Mouse (Mus musculus) intestine, embryonic 16.5 days (tissue): ENCODE data around the gene Sox15. TPM values are rescaled to one million over a fixed set of nuclear protein-coding genes. Genes with fewer than 3 reads are reported as not detected.

Experiments
- ATAC-seq: fragments of 200-750 bp; cut with Nextera tagmentation; 2 replicates; pipeline ENCODE4 v1.8.0; 2017; ENCODE audit warnings: moderate TSS enrichment, moderate library complexity
- H3K27ac ChIP-seq: fragments of 300-500 bp; sonication (generic); 2 replicates; pipeline ENCODE4 v1.5.1; 2014; ENCODE audit warnings: mild to moderate bottlenecking, low read length
- H3K27me3 ChIP-seq: fragments of 300-500 bp; sonication (generic); replicated peaks from 2 replicates; pipeline ENCODE4 v1.6.1; 2014; ENCODE audit warnings: low read length, control low read depth, mixed read lengths; ENCODE audit not compliant: control insufficient read depth, insufficient read depth
- H3K36me3 ChIP-seq: fragments of 300-500 bp; sonication (generic); 2 replicates; pipeline ENCODE4 v1.6.1; 2014; ENCODE audit warnings: low read length, control low read depth; ENCODE audit not compliant: control insufficient read depth, insufficient read depth
- H3K4me1 ChIP-seq: fragments of 300-500 bp; sonication (generic); 2 replicates; pipeline ENCODE4 v1.6.1; 2014; ENCODE audit warnings: low read length, control low read depth, mixed read lengths; ENCODE audit not compliant: control insufficient read depth, insufficient read depth
- H3K4me2 ChIP-seq: fragments of 300-500 bp; sonication (generic); 2 replicates; pipeline ENCODE4 v1.6.1; 2014; ENCODE audit warnings: low read depth, low read length, control low read depth
- H3K4me3 ChIP-seq: fragments of 300-500 bp; sonication (generic); 2 replicates; pipeline ENCODE4 v1.5.1; 2014; ENCODE audit warnings: mild to moderate bottlenecking, low read length
- H3K9ac ChIP-seq: fragments of 300-500 bp; sonication (generic); 2 replicates; pipeline ENCODE4 v1.6.1; 2014; ENCODE audit warnings: low read depth, low read length
- H3K9me3 ChIP-seq: fragments of 300-500 bp; sonication (generic); 2 replicates; pipeline ENCODE4 v1.6.1; 2016; ENCODE audit warnings: low read length, control low read depth; ENCODE audit not compliant: control insufficient read depth
- WGBS: fragments of 180-500 bp; shearing (Covaris S2); extraction: QIAGEN DNeasy Blood & Tissue Kit; methylation state at CpG from one replicate; pipeline ENCODE4 v1.1.7; 2014; 5-methylcytosine and 5-hydroxymethylcytosine counted together
- polyA plus RNA-seq: library from polyadenylated mRNA; unstranded; fragments of >200 nt; fragmentation: Nextera tagmentation; extraction: Ambion mirVana; gene quantifications from 2 replicates; pipeline ENCODE4 v1.2.1, GENCODE M21; 2015

Gene Sox15
- polyA plus RNA-seq, 1 experiment from 2014 or later: not detected

DNA sequence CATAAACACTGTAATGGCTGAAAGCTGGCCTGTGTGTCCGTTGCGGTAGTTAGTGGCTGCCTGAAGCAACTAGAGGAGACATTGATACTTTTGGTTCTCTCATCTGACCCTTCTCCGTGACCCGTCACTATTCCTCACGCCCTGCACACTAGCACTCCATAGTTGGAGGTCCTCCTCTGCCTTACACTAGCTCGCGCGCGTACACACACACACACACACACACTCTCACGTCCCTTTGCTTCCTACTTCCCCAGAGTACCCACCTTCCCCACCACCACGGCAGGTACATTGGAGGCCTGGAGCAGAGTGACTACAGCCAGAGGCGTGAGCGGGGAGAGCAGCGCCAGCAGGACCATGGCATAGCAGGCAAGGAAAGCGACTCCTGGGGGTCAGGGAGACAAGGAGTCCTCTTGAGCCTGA lies 2.4 kb downstream of the Sox15 start:
- H3K27ac ChIP-seq: no peak overlapping the region

DNA sequence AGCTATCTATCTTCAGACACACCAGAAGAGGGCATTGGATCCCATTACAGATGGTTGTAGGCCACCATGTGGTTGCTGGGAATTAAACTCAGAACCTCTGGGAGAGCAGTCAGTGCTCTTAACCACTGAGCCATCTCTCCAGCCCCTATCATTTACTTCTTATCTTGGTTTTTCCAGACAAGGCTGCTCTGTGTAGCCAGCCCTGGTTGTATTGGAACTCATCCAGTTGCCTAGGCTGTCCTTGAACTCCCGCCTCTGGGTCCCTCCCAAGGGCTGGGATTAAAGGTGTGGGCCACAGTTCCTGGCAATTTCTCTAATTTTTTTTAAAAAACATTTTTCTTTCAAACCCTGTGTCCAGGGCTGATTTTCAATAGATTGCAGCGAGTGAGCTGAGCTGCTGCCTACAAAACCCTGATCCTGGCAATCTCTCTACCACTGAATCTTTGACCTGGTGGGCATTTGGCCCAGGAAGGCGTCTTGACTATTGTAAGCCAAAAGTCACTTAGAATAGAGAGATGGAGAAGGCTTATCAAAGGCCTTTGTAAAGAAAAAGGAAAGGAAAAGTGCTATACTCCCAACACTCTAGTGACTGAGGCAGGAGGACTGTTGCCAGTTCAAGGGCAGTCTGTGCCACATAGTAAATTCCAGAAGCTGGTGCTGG lies 6.2 kb downstream of the Sox15 start:
- peak overlapping the region; percentile 96 for H3K27ac ChIP-seq

More for the DNA sequence above, 2.4 kb downstream of the Sox15 start:
- no peaks in the 10 kb centered on the region for H3K9me3 ChIP-seq
- no peak for ATAC-seq
- no peak overlapping the region for H3K9ac ChIP-seq
- 80% methylated on average over 15 of the region's 15 CpGs for WGBS
- no peak overlapping the region for H3K4me2 ChIP-seq
- H3K4me3 ChIP-seq: no peak overlapping the region
- peaks cover 12% of the 10 kb centered on the region for H3K4me1 ChIP-seq
- peaks cover 14% of the 10 kb centered on the region for H3K36me3 ChIP-seq
- H3K27me3 ChIP-seq: no peaks in the 10 kb centered on the region

DNA sequence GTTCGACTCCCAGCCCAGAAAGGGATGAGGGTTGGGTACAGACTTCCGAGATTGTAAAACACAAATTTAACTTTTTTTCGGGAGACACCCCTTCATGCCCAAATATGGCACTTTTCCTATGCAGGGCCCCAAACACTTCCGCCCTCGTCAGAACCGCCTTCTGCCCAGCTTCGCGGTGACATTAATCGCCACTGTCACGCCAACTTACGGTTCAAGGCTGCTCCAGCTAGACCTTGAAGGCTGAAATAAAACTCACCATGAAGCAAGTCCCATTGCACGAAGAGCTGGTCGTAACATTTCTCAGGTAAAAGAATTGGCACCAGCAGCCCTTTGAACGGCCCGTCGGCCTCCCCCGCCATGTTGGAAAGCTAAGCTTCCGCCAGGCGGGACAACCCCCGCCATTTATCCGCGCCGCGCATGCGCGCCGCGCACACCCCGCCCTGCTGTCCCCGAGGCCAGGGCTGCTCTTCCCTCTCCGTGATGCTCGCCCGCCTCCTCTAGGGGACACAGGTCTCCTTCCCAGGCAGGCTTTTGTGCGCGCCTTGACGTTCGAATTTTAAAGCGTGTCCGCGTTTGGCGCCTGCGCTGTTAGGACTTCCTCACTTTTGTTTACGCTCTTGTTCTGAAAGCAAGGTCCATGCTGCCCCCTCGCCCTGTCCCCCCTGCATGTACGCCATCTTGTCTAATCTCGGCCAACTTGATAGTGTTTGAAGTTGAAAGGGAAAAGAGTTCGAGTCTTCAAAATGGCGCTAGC lies 7.3 kb downstream of the Sox15 start, which contains the start of gene Mpdu1:
Gene Mpdu1, minus strand, starts transcription at position 430 of the 754 bp plus-strand sequence.
- H3K9me3 ChIP-seq: no peaks in the 10 kb centered on the region
- peak within 1 kb of the TSS; percentile 72 for H3K9ac ChIP-seq
- H3K36me3 ChIP-seq: peaks cover 21% of the 10 kb centered on the region
- peak within 1 kb of the TSS; percentile 96 for H3K27ac ChIP-seq
- ATAC-seq: peak; percentile 96
- peak within 1 kb of the TSS; percentile 69 for H3K4me2 ChIP-seq
- WGBS: under 1% methylated on average over 48 of the region's 48 CpGs
- peaks cover 6% of the 10 kb centered on the region for H3K4me1 ChIP-seq
- no peaks in the 10 kb centered on the region for H3K27me3 ChIP-seq
- H3K4me3 ChIP-seq: peak within 1 kb of the TSS; percentile 64

More for the DNA sequence above, 6.2 kb downstream of the Sox15 start:
- peak overlapping the region; percentile 64 for H3K4me3 ChIP-seq
- H3K27me3 ChIP-seq: no peaks in the 10 kb centered on the region
- peaks cover 9% of the 10 kb centered on the region for H3K4me1 ChIP-seq
- no peak for ATAC-seq
- H3K9ac ChIP-seq: peak overlapping the region; percentile 72
- 72% methylated on average over 3 of the region's 3 CpGs for WGBS
- H3K9me3 ChIP-seq: no peaks in the 10 kb centered on the region
- peak overlapping the region; percentile 64 for H3K4me2 ChIP-seq
- peaks cover 15% of the 10 kb centered on the region for H3K36me3 ChIP-seq

DNA sequence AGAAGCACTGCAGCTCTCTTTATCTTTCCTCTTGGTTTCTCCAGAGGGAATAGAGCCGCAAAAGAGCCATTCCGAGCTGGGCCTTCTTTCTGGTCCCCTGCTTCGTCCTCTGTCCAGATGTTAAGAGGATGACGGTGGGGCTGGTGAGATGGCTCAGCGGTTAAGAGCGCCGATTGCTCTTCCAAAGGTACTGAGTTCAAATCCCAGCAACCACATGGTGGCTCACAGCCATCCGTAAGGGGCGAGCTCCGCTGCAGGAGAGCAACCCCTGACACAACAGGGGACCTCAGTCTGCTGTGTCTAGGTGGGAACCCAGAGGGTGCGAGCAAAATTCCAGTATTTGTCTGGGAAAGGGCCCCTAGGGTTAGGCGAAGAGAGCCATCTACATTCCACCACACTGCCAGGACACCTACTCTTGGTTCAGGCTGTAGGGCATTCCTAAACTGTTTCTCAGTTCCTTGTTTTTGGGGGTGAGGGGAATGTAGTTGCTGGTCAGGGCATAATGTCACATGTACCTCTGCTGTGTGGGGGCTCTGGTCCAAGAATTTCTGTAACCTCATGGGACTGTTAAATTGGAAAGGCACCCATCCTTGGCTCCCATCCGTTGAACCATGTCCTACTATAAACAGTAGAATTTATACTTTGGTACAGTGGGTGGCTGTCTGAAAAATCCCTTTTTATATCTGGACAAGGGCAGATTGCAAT lies 8.0 kb downstream of the Sox15 start:
- peaks cover 6% of the 10 kb centered on the region for H3K4me1 ChIP-seq
- H3K9me3 ChIP-seq: no peaks in the 10 kb centered on the region
- H3K27ac ChIP-seq: peak overlapping the region; percentile 96
- H3K9ac ChIP-seq: peak overlapping the region; percentile 72
- peaks cover 21% of the 10 kb centered on the region for H3K36me3 ChIP-seq
- H3K27me3 ChIP-seq: no peaks in the 10 kb centered on the region
- 65% methylated on average over 13 of the region's 13 CpGs for WGBS
- ATAC-seq: no peak
- peak overlapping the region; percentile 69 for H3K4me2 ChIP-seq
- peak overlapping the region; percentile 64 for H3K4me3 ChIP-seq

DNA sequence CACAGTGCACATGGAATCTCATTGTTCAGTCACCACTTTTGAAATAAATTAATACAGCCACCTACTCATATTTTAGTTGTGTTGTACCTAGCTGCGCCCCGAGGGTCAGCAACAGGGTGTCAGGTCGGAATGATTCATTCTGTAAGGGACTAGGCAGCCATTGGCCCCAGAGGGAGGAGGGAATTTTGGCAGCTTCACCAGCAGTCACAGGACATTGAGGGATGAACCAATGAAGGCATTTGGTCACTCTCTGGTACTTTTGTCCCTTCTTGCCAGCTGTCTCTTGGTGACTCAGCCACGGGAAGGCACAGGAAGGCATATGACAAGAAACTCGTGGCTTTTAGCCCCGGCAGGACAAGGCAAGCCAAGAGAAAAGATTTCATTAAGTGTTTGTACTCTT lies 8.7 kb downstream of the Sox15 start:
- 77% methylated on average over 6 of the region's 6 CpGs for WGBS
- Histone ChIP-seq H3K9me3 (no peaks in the 10 kb centered on the region), H3K36me3 (peaks cover 20% of the 10 kb centered on the region), H3K4me3 (no peak overlapping the region), H3K4me2 (no peak overlapping the region), H3K4me1 (peaks cover 8% of the 10 kb centered on the region), H3K27ac (no peak overlapping the region), H3K27me3 (no peaks in the 10 kb centered on the region), H3K9ac (no peak overlapping the region; the same call in 1 of the 2 replicates)
- ATAC-seq: no peak

GRCm38 (mm10) chr11:69664841-69665240 lies 9.7 kb downstream of the Sox15 start:
- Histone ChIP-seq H3K27me3 (no peaks in the 10 kb centered on the region), H3K4me1 (peaks cover 18% of the 10 kb centered on the region), H3K36me3 (peaks cover 24% of the 10 kb centered on the region), H3K9ac (no peak overlapping the region), H3K27ac (0 out of 2 replicates have a peak overlapping the region, but pooled peaks have one; percentile 11), H3K9me3 (no peaks in the 10 kb centered on the region), H3K4me3 (no peak overlapping the region), H3K4me2 (no peak overlapping the region)
- no peak for ATAC-seq
- 92% methylated on average over 7 of the region's 7 CpGs for WGBS

- Histone ChIP-seq H3K36me3 (peaks cover 24% of the 10 kb centered on the region), H3K27ac (peak overlapping the region; percentile 11; the same call in 1 of the 2 replicates), H3K27me3 (no peaks in the 10 kb centered on the region), H3K4me2 (no peak overlapping the region), H3K4me1 (peaks cover 24% of the 10 kb centered on the region), H3K4me3 (no peak overlapping the region), H3K9me3 (no peaks in the 10 kb centered on the region), H3K9ac (no peak overlapping the region)
- ATAC-seq: no peak
- 63% methylated on average over 9 of the region's 9 CpGs for WGBS
These were observed 10.4 kb downstream of the Sox15 start for GRCm38 (mm10) chr11:69665457-69665960.

GRCm38 (mm10) chr11:69665961-69666664 lies 11.0 kb downstream of the Sox15 start, which contains the start of gene Cd68:
Cd68 (minus strand) TSS chr11:69666153.
- 27% methylated on average over 7 of the region's 7 CpGs for WGBS
- 0 out of 2 replicates have a peak, but pooled peaks have one; percentile 4 for ATAC-seq
- Histone ChIP-seq H3K4me3 (no peak within 1 kb of the TSS), H3K27ac (peak within 1 kb of the TSS; percentile 11; the same call in 1 of the 2 replicates), H3K4me2 (no peak within 1 kb of the TSS), H3K27me3 (no peaks in the 10 kb centered on the region), H3K4me1 (peaks cover 24% of the 10 kb centered on the region), H3K36me3 (peaks cover 24% of the 10 kb centered on the region), H3K9me3 (no peaks in the 10 kb centered on the region), H3K9ac (no peak within 1 kb of the TSS)
